Mouse (Mus musculus) cerebellum, adult 2 months (tissue): ENCODE data around the gene Ubxn10. TPM values are rescaled to one million over a fixed set of nuclear protein-coding genes. Genes with fewer than 3 reads are reported as not detected.

Experiments
- DNase-seq, 2 experiments: peaks; one replicate each; pipeline ENCODE4 v3.0.0; 2021
- H3K27ac ChIP-seq: fragments of 200-500 bp; 2 replicates; pipeline ENCODE4 v1.5.1; 2012; ENCODE audit warnings: low read length, control low read depth, inconsistent platforms; ENCODE audit not compliant: insufficient read depth
- H3K27me3 ChIP-seq: fragments of 200-500 bp; 2 replicates; pipeline ENCODE4 v1.6.1; 2012; ENCODE audit warnings: inconsistent platforms, mild to moderate bottlenecking, low read length, moderate library complexity; ENCODE audit not compliant: control insufficient read depth, insufficient read depth
- H3K4me1 ChIP-seq: fragments of 200-500 bp; 2 replicates; pipeline ENCODE4 v1.6.1; 2011; ENCODE audit warnings: low read length; ENCODE audit not compliant: control insufficient read depth, insufficient read depth
- H3K4me3 ChIP-seq: fragments of 200-500 bp; replicated peaks from 2 replicates; pipeline ENCODE3; 2011; ENCODE audit warnings: mild to moderate bottlenecking, low read depth, low read length, control low read depth; ENCODE audit not compliant: insufficient read depth
- CTCF ChIP-seq: fragments of 200-500 bp; IDR thresholded peaks from 2 replicates; pipeline ENCODE4 v1.5.1; 2011; ENCODE audit warnings: low read depth, mild to moderate bottlenecking, control low read depth, low read length, moderate library complexity, borderline replicate concordance; ENCODE audit not compliant: insufficient read depth
- POLR2A ChIP-seq: fragments of 200-500 bp; IDR thresholded peaks from 2 replicates; pipeline ENCODE4 v1.6.1; 2011; ENCODE audit warnings: low read length, control low read depth, borderline replicate concordance; ENCODE audit not compliant: insufficient read depth
- WGBS: fragments of 180-500 bp; shearing (Covaris S2); methylation state at CpG from one replicate; pipeline ENCODE4 v1.1.7; 2018; 5-methylcytosine and 5-hydroxymethylcytosine counted together
- polyA plus RNA-seq: library from polyadenylated mRNA; depleted of rRNA; stranded (reverse); fragments of >200 nt; gene quantifications from 2 replicates; pipeline ENCODE4 v1.2.3, GENCODE M21; 2012

The Ubxn10 gene
- polyA plus RNA-seq, 1 experiment, result 1.9 TPM

- Histone ChIP-seq H3K27me3 (no peaks in the 10 kb centered on the region), H3K4me3 (no peak overlapping the region), H3K27ac (no peak overlapping the region), H3K4me1 (peaks cover 19% of the 10 kb centered on the region)
- no peak for DNase-seq
- no peak for TF ChIP-seq CTCF
- TF ChIP-seq POLR2A, result no peak
- 69% methylated on average over 5 of the region's 5 CpGs for WGBS
Measured at GRCm38 (mm10) chr4:138725751-138726150, 11.2 kb downstream of the Ubxn10 start.

GRCm38 (mm10) chr4:138725127-138725461 is 11.9 kb downstream of the Ubxn10 start:
- WGBS, result 23% methylated on average over 13 of the region's 13 CpGs

GRCm38 (mm10) chr4:138724354-138725126 is 12.4 kb downstream of the Ubxn10 start, which contains the start of gene Pla2g2c:
TSS of gene Pla2g2c (plus strand) at chr4:138724792.
- H3K27me3 ChIP-seq, result no peaks in the 10 kb centered on the region
- 68% methylated on average over 18 of the region's 18 CpGs for WGBS
- TF ChIP-seq POLR2A, result no peak
- no peak for TF ChIP-seq CTCF
- peak within 1 kb of the TSS; percentile 11 for H3K4me3 ChIP-seq
- H3K27ac ChIP-seq, result no peak within 1 kb of the TSS
- no peak for DNase-seq
- H3K4me1 ChIP-seq, result peaks cover 16% of the 10 kb centered on the region

More at GRCm38 (mm10) chr4:138725127-138725461, 11.9 kb downstream of the Ubxn10 start:
- TF ChIP-seq POLR2A (no peak), CTCF (no peak)
- Histone ChIP-seq H3K27ac (no peak overlapping the region), H3K27me3 (no peaks in the 10 kb centered on the region), H3K4me3 (peak overlapping the region; percentile 11), H3K4me1 (peaks cover 19% of the 10 kb centered on the region)
- DNase-seq, result peak; percentile 41 to 48

- WGBS, result 47% methylated on average over 15 of the region's 15 CpGs
- no peak overlapping the region for H3K27ac ChIP-seq
- TF ChIP-seq CTCF (no peak), POLR2A (no peak)
Measured at GRCm38 (mm10) chr4:138723493-138724281, 13.3 kb downstream of the Ubxn10 start.

GRCm38 (mm10) chr4:138719264-138719596 is 17.7 kb downstream of the Ubxn10 start:
- peaks cover 17% of the 10 kb centered on the region for H3K4me1 ChIP-seq
- WGBS, result 78% methylated on average over 5 of the region's 5 CpGs
- H3K27me3 ChIP-seq, result no peaks in the 10 kb centered on the region
- TF ChIP-seq POLR2A (no peak), CTCF (no peak)
- no peak overlapping the region for H3K4me3 ChIP-seq
- no peak for DNase-seq
- no peak overlapping the region for H3K27ac ChIP-seq

More at GRCm38 (mm10) chr4:138723493-138724281, 13.3 kb downstream of the Ubxn10 start:
- Histone ChIP-seq H3K4me3 (no peak overlapping the region), H3K27me3 (no peaks in the 10 kb centered on the region), H3K4me1 (peaks cover 14% of the 10 kb centered on the region)
- DNase-seq, result no peak

GRCm38 (mm10) chr4:138718586-138719263 is 18.2 kb downstream of the Ubxn10 start:
- Histone ChIP-seq H3K27ac (no peak overlapping the region), H3K27me3 (no peaks in the 10 kb centered on the region), H3K4me1 (peaks cover 14% of the 10 kb centered on the region), H3K4me3 (no peak overlapping the region)
- TF ChIP-seq CTCF (no peak), POLR2A (no peak)
- WGBS, result 93% methylated on average over 5 of the region's 5 CpGs
- no peak for DNase-seq

GRCm38 (mm10) chr4:138716697-138717096 is 20.3 kb downstream of the Ubxn10 start:
- WGBS, result 30% methylated on average over 9 of the region's 9 CpGs
- TF ChIP-seq CTCF (no peak), POLR2A (no peak)
- Histone ChIP-seq H3K27me3 (no peaks in the 10 kb centered on the region), H3K4me1 (peaks cover 25% of the 10 kb centered on the region), H3K27ac (0 out of 2 replicates have a peak overlapping the region, but pooled peaks have one; percentile 7), H3K4me3 (no peak overlapping the region)
- peak; percentile 54 to 73 for DNase-seq
